Mouse (Mus musculus) embryo, embryonic 10 days (tissue): ENCODE measurements around the gene Cnot6l.
A peak's percentile ranks its signal among the peaks of the same experiment; 100 is the strongest.

Experiments used
- DNase-seq: peaks from one replicate; pipeline ENCODE4 v3.0.0-alpha.2; 2015; ENCODE audit warnings: low spot score

Cnot6l gene

DNA sequence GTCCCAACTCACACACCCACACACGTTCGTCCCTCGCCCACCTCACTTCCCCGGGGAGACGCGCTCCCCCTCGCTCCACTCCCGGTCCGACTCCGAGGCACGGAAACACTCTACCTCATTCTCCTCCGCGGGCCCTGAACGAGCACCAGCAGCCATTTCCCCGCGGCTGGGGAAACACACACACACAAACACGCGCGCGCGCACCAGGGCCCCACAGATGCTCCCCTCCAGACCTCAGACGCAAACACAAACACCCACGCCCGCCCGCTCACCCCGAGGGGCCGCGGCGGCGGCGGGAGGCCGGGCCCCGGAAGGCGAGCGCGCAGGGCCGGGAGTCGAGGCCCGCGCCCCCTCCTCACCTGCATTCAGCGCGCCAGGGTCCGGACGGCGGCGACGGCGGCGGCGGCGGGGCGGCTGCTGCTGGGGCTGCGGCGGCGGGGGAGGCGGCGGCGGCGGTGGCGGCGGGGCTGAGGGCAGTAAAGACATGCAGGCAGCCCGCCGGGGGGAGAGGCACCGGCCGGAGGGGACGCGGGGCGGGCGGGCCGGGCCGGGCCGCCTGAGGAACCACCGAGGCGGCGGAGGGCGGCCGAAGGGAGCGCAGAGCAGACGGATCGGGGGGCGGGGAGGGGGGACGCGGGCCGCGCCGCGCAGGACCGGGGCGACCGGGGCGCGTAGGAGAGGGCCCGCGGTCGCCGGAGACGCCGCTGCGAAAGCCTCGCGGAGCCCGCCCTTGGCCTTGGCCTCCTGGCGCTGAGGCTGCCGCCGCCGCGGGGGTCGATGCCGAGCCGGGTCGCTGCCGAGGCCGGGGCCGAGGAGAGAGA is 2.2 kb downstream of the Cnot6l start:
- DNase-seq: peak; percentile 53

DNA sequence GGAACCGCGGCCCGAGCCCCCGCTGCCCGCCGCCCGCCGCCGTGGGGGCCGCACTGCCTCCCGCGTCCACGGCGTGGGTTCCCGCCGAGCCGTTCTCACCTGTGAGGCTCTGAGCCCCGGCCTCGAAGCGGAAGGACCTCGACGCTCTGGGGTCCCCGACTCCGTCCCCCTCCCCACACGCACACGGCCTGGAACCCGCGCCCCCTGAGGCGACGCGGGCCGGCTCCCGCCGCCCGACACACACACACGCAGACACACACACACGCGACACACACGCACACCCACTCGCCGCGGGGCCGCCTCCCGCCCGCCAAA is 2.8 kb downstream of the Cnot6l start:
- DNase-seq: no peak

DNA sequence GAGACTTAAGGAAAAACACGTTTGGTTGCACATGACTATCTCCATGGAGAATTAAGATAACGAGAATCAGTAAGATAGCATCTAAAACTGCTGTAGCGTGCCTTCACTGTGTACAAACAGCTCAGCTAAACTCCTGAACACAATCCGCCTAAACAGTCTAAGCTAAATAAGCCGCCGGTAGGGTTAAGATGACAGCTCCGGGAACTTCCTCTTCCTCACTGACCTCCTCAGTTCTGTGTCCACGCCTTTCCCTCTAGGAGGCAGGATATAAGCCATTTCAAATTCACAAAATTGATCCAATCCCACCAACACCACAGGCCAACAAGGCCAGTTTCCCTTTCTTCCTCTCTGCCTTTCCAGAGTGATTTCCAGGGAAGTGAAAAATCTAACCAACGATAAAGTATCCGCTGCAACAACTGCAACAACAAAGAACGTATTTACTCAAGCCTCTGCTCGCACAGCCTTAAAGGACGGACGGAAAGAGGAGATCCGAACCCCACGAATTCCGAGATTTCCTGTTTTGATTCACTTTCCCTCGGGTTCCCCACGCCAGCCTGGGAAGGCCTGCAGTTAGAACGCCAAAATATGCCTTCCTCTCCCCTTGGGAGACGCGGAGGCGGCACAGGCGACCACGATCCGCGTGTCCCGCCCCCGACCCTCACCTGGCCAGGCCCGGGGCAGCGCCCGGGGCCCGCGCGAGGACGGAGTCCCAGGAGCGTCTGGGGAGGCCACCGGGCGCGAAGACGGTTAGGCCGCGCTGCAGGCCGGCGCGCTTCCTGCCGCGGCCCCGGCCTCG is 3.3 kb downstream of the Cnot6l start:
- peak; percentile 44 for DNase-seq

DNA sequence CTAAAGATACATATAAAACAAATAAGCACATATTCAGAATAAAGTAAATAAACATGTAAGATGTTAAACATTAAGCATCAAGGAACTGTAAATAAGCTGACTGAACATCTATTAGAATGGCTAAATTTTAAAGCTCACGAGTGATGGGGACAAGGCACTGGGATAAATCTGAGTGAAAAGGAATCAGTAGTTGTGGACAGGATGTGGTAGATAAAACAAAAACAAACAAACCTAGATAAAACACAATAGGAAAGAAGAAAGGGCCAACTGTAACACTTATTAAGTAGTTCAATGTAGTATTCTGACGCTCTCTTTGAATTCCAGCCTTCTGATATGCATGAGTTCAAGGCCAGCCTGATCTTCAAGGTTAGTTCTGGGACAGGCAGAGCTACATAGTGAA is 21.6 kb downstream of the Cnot6l start:
- no peak for DNase-seq

DNA sequence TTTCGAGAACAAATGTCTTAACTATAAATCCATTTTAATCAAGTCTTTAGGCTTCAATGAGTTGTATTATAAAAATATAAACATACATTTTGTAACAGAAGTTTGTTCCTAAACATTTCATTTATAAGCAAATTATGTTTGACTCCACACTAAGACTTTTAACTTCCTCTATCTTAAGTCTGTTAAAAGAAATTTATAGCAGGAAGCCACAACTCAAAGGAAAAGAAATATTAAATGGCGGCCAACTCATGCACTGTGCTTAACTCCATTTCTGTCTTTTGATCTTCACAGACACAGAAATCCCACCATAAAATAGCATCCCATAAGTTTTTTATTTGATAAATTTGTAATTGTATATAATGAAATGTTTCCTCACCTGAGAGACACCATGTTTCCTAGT is 33.3 kb downstream of the Cnot6l start:
- no peak for DNase-seq

DNA sequence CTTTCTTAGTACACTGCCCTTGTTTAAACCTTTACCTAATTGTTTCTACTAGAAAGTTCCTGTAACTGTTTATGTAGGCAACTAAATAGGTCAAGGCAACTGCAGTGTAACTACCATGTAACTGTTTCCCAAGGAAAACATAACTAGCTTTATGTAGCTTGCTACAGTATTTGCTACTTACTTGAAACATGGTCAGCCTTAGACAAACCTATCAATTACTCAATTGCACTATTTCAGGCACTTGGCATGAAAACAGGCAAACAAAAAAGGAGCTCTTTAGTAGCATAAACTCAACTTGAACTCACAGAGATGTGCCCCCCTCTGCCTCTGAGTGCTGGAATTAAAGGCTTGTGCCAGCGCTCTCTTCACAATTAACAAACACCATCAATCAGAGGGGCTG is 37.1 kb downstream of the Cnot6l start:
- no peak for DNase-seq

DNA sequence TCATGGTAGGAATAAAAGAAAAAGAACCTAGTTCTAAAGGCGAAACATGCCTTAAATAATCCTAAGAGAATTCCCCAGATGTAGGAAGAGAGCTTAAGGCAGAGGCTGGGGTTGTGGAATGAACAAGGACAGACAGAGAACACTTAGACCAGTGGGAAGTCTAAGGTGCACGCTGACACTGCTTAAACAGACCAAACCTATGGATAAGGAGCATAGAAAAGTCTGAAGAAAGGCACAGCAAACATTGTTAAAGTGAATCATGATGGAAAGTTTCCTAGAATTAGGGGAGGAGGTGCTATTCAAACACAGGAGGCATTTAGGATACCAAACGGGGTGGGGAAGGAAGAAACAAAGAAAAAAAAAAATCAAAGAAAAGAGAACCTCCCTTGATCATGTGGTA is 49.0 kb downstream of the Cnot6l start:
- DNase-seq: no peak

DNA sequence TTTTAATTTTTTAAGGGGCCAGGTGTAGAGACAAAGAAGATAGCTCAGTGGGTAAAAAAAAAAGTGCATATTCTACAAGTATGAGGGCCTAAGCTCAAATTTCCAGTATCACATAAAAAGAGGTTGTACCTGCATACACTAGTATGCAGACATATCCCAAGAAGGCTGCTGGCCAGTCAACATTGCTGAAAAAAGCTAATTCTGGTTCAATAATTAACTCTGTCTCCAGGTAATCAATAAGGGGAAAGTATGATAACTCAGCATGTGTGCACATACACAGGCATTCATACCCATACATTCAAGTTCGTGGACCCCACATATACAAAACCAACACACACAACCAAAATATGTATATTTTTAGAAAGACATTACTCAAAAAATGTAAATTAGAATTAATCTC is 59.3 kb downstream of the Cnot6l start:
- DNase-seq: no peak

DNA sequence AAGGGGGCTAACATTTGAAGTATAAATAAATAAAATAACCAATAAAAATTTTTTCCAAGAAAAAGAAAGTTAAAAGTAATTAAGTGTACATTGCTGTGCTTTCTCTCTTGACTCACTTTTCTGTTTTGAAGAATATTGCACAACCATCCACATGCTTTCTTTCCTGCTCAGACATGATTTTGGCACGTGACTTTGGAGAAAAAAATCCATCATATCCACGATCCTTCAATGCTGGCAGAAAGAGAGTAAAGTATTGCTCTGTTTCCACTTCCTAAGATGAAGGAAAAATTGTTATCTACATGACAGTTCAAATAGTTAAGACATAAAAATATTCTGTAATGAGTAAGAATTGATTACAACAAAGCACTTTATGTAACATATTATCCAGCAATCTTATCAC is 72.5 kb downstream of the Cnot6l start:
- no peak for DNase-seq

DNA sequence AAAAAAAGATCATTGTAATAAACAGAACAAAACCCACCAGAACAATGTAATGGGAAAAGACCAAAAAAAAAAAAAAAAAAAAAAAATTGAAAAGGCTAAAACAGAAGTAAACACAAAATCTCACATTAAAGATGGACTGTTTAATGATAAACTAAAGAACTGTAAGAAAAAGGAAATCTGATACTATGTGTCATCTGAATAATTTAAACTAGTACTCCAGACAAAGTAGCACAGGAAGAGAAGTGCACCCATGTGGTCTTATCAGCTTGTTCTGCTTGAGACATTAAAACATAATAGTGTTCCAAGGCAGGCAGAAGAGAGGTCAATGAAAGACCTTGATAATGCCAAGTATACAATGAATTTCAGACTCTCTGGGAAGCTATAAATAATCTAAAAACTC is 78.6 kb downstream of the Cnot6l start:
- no peak for DNase-seq

DNA sequence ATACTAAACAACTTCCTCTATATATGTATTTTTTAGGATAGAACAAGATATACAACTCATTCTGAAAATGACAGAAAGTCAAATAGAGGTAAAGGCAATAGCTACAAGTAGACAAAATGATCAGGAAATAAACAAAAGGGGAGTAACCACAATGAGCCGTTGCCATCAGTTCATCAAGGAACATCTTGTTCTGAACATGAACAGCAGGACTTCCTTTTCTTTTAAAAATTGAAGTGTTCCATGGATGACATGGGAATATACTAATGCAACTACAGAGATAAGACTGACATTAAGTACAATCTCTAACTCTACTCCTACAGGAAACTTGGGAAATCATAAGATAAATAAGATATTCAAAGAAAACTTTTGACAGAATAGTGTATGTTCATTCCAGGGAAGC is 84.9 kb downstream of the Cnot6l start:
- no peak for DNase-seq

DNA sequence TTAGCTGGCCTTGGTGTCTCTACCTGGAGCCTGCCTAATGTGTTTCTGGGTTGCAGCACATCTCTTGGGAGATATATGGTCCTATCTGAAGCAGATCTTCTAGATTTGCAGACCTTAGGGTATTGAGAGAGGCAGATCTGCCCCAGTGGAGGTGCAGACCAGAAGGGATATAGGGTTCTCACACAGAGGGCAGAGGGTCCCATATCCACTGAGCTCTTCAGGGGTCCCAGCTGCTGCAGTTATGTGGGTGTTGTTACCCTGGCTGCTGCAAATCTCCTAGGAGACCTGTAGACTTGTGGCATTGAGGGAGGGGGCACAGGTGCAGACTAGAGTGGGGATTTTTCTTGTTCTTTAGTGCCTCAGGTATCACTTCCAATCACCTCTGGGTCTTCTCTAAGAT is 98.4 kb downstream of the Cnot6l start:
- DNase-seq: no peak

DNA sequence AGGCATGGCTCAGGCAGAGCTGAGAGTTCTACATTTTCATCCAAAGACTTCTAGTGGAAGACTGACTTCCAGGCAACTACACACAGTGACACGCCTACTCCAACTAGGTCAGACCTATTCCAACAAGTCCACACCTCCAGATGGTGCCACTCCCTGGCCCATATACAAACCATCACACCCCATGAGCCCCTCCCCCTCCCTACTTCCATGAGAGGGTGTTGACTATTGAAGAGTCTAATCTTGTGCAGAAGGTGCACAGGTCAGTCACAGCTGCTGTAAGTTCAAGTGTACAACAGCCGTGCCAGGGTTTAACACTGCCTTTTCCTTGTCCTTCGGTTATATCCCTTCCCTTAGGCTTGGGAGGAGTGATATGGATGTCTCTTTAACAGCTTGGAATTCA is 121.5 kb downstream of the Cnot6l start:
- DNase-seq: no peak

DNA sequence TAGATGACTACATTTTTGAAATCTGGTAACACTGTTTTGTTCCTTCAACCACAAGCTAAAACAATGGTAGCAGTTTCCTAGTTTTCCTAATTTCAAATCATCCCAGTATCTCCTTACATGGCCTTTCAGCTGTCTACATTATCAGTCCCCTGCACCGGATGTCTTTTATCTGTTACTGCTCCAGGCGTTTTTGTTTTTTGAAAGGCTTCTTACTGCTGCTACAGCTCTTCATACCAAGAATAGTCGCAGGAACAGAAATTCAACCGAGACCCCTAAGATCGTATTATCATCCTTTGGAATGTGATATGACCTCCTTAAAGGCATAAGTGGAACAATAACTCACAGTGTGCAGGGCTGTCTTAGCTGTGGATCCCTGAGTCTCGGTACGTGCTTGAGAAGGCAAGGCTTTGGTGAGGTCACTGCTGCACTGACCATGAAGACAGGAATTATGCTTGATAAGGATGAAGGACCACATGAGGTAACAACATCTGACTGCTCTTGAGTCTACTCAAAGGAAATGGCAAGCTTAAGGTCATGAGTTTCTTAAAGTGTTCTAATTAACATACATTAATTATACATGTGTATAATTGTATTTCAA is 122.4 kb downstream of the Cnot6l start:
- no peak for DNase-seq

DNA sequence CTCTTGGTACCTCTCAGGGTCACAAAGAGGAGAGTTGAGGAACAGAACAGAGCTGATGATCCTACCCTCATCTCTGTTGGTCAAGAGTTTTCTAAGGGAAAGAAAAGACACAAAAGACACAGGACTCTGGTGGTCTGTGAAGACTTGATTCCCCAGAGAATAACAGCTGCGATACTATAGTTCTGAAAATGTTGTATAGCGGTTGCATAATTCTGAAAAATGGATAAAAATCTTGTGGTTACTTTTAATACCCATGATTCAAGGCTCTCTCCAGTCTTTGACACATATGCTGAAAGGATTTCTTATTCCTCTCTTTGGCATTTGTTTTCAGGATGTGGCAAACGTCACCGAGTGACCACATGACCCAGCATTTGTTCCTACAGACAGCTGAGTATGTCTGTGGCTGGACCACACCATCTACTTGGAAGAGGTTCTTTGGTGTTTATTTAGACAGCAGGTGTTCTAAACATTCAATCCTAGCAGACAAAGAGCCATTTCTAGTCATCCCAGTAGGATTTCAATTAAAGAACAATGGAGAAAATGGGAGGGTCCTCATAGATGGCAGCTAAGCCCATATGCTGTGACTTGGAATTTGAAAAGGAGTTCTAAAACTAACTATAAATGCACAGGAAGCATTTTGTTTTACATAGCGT is 124.7 kb downstream of the Cnot6l start:
- no peak for DNase-seq

DNA sequence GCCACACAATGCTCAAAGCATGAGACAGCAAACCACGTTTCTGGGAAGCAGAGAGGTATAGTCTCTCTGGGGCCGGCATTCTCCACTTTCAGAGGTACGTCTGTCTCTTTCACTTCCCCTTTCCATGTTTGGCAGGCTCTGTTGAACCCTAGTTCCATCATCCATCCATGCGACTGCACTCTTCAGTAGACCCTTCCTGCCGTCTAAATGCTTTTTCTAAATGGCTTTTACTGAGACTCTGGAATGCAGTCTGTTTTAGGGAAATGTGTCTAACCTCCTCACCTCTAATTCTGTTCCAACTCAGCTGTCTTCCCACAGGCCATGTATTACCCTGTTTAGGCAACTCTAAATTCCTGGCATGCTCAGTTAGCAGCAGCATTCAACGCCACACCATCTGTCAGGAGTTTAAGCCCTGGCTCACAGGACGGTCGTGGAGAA is 126.3 kb downstream of the Cnot6l start:
- DNase-seq: peak; percentile 58

DNA sequence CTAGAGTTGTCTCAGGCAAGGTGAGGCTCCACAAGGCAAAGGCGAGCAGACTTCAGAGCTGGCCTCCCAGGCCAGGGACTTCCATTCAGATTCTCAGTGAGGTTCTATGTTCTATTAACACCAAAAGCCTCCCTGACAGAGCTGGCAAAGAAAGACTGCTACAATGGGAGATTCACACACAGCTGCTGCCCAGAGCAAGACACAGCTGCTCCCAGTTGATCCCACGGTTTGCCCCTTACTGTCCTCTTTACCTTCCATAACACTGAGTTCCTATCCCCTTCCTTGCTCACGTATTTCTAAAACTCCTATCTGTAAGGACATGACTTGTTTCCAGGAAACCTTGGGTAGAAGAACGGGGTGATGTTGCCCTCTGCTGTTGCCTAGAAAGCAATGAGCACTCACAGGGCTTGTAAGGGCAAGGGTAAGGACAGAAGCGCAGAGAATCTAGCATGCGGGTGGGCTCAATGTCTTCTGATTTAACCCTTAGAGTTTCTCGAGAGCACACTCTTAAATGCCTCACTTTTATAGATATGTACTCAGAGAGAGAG is 127.8 kb downstream of the Cnot6l start:
- peak; percentile 19 for DNase-seq

DNA sequence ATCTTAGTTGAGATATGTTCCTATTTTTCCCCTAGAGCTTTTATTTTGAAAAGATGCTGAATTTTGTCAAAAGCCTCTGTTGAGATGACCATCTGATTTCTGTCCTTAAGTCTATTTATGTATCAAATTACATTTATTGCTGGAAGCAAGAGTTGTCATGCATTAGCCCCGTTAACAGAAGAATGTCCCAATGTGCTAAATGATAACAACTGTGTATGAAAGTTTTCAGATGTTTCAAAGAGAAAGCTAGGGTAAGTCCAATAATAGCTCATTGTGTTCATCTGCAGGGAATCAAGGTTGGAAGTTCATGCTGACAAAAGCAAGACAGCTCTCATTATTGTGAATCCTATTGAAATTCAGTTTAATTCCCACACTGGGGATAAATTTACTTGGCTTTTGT is 129.9 kb downstream of the Cnot6l start:
- DNase-seq: no peak

DNA sequence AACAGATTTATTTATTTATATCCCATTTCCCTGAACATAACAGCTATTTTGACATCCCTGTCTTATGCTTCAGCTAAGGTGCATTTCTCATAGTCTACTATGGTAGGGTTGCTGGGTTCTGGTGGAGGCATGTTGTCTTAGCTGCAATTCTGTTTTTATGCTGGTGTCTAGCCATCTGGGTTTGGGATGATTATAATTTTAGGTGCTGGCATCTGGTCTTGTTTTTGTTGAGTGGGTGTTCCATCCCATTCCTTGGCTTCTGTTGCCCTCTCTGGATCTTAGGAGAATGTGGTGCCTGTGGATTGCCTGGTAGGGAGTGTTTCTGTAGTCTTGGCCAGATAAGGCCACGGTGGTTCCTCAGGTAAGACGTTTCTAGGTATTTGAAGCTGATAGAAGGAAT is 134.2 kb downstream of the Cnot6l start:
- no peak for DNase-seq
